Mouse (Mus musculus) limb, embryonic 15.5 days (tissue): Measurements from ENCODE around the gene Nrl. TPM values are rescaled to one million over a fixed set of nuclear protein-coding genes. Genes with fewer than 3 reads are reported as not detected.

Experiments
- ATAC-seq: fragments of 200-750 bp; cut with Nextera tagmentation; 2 replicates; pipeline ENCODE4 v1.8.0; 2017; ENCODE audit warnings: low read depth, moderate TSS enrichment; ENCODE audit not compliant: insufficient number of reproducible peaks, low FRiP score, low TSS enrichment
- H3K27ac ChIP-seq: fragments of 300-500 bp; sonication (generic); 2 replicates; pipeline ENCODE4 v1.5.1; 2015; ENCODE audit warnings: moderate library complexity, mild to moderate bottlenecking, inconsistent platforms
- H3K27me3 ChIP-seq: fragments of 300-500 bp; sonication (generic); 2 replicates; pipeline ENCODE4 v1.6.1; 2015; ENCODE audit warnings: inconsistent platforms
- H3K36me3 ChIP-seq: fragments of 300-500 bp; sonication (generic); 2 replicates; pipeline ENCODE4 v1.6.1; 2015; ENCODE audit warnings: inconsistent platforms
- H3K4me1 ChIP-seq: fragments of 300-500 bp; sonication (generic); 2 replicates; pipeline ENCODE4 v1.6.1; 2015; ENCODE audit warnings: inconsistent platforms
- H3K4me2 ChIP-seq: fragments of 300-500 bp; sonication (generic); 2 replicates; pipeline ENCODE4 v1.6.1; 2015; ENCODE audit warnings: mild to moderate bottlenecking, inconsistent platforms
- H3K4me3 ChIP-seq: fragments of 300-500 bp; sonication (generic); 2 replicates; pipeline ENCODE4 v1.5.1; 2015; ENCODE audit warnings: mild to moderate bottlenecking, inconsistent platforms
- H3K9ac ChIP-seq: fragments of 300-500 bp; sonication (generic); 2 replicates; pipeline ENCODE4 v1.6.1; 2015; ENCODE audit warnings: inconsistent platforms
- H3K9me3 ChIP-seq: fragments of 300-500 bp; sonication (generic); 2 replicates; pipeline ENCODE4 v1.6.1; 2016; ENCODE audit warnings: inconsistent platforms
- WGBS: fragments of 180-500 bp; shearing (Covaris S2); methylation state at CpG from one replicate; pipeline ENCODE4 v1.1.7; 2015; 5-methylcytosine and 5-hydroxymethylcytosine counted together
- polyA plus RNA-seq: library from polyadenylated mRNA; unstranded; fragments of >200 nt; fragmentation: Nextera tagmentation; extraction: Ambion mirVana; gene quantifications from 2 replicates; pipeline ENCODE4 v1.2.1, GENCODE M21; 2015

Nrl gene
- polyA plus RNA-seq, 1 experiment from 2014 or later: not detected

DNA sequence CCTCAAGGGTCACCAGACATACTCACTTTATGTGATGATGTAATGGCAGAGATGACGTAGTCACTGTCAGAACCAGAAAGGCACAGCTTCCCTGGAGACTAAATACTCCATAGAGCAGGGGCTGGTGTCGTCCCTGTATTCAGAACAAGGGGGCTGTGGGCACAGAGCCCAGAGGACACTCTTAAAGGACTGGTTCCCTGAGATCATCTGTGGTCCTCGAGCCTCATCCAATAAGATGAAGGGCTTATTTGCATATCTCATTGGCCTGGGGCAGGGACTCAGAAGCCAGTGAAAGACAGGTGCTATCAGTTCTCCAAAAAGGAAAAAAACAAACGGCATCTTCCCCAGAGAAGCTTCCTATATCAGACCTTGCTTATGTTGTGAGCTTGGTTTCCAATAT is 719 bp downstream of the Nrl start:
- H3K27me3 ChIP-seq: peaks cover 42% of the 10 kb centered on the region
- 51% methylated on average over 4 of the region's 4 CpGs for WGBS
- H3K9me3 ChIP-seq: no peaks in the 10 kb centered on the region
- H3K36me3 ChIP-seq: no peaks in the 10 kb centered on the region
- no peak overlapping the region for H3K27ac ChIP-seq
- no peak overlapping the region for H3K9ac ChIP-seq
- H3K4me3 ChIP-seq: no peak overlapping the region
- H3K4me1 ChIP-seq: peaks cover 9% of the 10 kb centered on the region
- ATAC-seq: no peak
- no peak overlapping the region for H3K4me2 ChIP-seq

DNA sequence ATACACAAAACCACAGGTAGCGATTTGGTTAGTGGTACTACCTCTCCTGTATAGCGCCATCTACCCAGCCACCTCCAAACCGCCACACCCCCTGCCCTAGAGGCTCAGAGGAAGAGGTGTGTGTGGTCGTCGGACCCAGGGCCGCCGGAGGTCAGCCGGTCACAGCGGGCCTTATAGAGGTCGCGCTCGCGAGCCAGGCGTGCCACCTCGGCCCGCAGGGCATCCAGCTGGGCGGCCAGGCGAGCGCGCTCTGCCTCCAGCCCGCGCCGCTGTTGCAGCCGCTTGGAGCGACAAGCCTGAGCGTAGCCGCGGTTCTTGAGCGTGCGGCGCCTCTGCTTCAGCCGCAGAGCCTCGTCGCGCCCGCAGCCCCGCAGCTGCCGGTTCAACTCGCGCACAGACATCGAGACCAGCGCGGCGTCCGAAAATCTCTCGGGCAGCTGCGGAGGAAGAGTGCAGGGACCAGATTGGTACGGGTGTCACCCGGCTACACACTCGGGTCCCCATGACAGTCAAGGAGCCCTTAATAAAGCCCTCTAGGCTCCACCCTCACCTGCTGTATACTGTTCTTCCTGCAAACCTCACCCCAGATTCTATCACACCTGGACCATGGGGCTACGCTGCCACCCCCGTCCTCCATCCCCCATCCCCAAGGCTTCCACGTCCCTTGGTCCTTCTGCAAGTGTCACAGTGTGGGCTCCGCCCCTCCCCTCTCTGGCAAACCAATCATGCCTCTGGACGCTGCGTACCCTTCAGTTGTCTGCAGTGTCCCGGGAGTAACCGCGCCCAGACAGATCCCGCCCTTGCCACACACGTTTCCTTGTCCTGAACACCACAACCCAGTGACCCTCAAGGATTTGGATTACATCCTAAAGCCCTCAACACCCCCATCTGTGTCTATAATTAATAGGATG is 4.1 kb downstream of the Nrl start:
- H3K27ac ChIP-seq: no peak overlapping the region
- H3K27me3 ChIP-seq: peaks cover 65% of the 10 kb centered on the region
- WGBS: under 1% methylated on average over 61 of the region's 61 CpGs
- H3K4me1 ChIP-seq: peaks cover 9% of the 10 kb centered on the region
- no peak for ATAC-seq
- H3K9me3 ChIP-seq: no peaks in the 10 kb centered on the region
- H3K9ac ChIP-seq: peak overlapping the region; percentile 33; the same call in 1 of the 2 replicates
- peak overlapping the region; percentile 86 for H3K4me2 ChIP-seq
- no peaks in the 10 kb centered on the region for H3K36me3 ChIP-seq
- H3K4me3 ChIP-seq: peak overlapping the region; percentile 46

DNA sequence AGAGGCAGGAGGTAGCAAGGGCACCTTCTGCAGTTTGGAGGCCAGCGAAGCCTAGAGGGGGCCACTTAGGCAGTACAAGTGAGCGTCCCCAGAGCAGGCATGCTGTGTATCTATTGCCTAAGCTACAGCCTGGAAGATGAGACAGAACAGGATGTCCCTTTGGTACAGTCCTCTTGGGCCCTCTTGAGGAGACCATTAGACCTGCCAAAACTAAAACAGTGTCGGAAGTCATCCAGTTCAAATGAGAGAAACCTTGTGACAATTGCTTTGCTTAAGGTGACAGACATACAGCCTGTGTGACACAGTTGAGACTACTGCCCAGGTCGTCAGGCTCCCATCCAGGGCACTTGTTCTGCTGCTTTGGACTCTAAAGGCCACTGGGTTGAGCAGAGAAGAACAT is 5.2 kb downstream of the Nrl start:
- H3K27me3 ChIP-seq: peaks cover 65% of the 10 kb centered on the region
- no peak for ATAC-seq

DNA sequence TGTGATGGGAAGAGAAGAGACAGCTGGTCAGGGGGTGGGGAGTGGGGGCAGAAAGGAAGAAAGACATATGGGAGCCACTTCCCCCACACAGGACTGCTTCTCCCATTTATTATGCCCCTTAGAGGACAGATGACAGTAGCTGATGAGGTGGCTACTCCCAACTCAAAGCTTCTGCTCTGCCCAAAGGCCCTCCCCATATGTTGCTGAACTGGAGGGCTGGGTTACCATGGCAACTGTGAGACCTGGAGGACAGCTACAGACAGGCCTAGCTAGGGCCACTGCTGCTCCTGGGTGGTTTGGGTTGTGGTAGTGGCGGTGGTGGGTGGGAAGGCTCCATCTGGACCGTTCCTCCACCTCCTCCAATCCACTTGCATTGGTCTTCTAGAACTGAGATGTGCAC is 5.9 kb downstream of the Nrl start:
- H3K4me2 ChIP-seq: no peak overlapping the region
- no peaks in the 10 kb centered on the region for H3K9me3 ChIP-seq
- H3K36me3 ChIP-seq: no peaks in the 10 kb centered on the region
- H3K27me3 ChIP-seq: peaks cover 62% of the 10 kb centered on the region
- no peak overlapping the region for H3K27ac ChIP-seq
- H3K4me3 ChIP-seq: no peak overlapping the region
- peaks cover 9% of the 10 kb centered on the region for H3K4me1 ChIP-seq
- H3K9ac ChIP-seq: no peak overlapping the region
- WGBS: 34% methylated on average over 2 of the region's 2 CpGs
- no peak for ATAC-seq

More for the DNA sequence above, 5.2 kb downstream of the Nrl start:
- WGBS: 67% methylated on average over 4 of the region's 4 CpGs
- peaks cover 9% of the 10 kb centered on the region for H3K4me1 ChIP-seq
- no peak overlapping the region for H3K9ac ChIP-seq
- H3K9me3 ChIP-seq: no peaks in the 10 kb centered on the region
- H3K4me3 ChIP-seq: no peak overlapping the region
- H3K36me3 ChIP-seq: no peaks in the 10 kb centered on the region
- no peak overlapping the region for H3K4me2 ChIP-seq
- no peak overlapping the region for H3K27ac ChIP-seq

DNA sequence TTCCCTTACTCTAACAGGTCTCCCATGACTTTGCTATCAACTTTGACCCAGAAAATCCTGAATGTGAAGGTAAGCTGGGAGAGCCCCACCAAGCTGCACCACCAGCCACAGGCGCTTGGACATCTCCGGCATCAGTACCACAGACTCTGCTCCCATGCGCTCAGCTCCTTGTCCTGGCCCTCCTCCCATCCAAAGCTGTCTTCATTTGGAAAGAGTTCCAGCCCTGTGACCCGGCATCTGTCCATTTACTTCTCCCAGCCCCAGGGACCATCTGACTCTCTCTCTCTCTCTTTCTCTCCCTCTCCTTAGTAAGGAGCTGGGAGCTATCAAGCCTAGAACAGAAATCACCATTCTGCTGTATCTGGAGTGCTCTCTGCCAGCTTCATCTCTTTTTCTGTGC is 8.9 kb downstream of the Nrl start:
- Histone ChIP-seq H3K36me3 (no peaks in the 10 kb centered on the region), H3K9me3 (no peaks in the 10 kb centered on the region), H3K27ac (no peak overlapping the region), H3K9ac (no peak overlapping the region), H3K4me1 (peaks cover 9% of the 10 kb centered on the region), H3K4me2 (no peak overlapping the region), H3K27me3 (peaks cover 50% of the 10 kb centered on the region), H3K4me3 (no peak overlapping the region)
- WGBS: 83% methylated on average over 4 of the region's 4 CpGs
- ATAC-seq: no peak

DNA sequence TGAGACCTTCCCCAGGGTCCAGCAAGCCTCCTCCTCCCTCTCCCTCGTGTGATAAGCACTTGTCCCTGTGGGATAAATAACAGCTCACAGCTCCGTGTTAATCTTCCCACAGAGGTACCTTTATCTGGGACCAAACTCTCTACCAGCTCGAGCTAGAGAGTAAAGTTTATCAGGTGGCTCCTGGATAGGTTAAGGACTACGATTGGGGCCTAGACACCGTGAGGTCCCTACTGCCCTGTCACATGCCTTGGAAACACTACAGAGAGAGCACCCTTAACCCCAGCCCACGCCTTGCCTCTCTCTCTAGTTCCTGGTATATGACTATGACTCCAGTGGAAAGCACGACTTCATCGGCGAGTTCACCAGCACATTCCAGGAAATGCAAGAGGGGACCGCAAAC is 10.9 kb downstream of the Nrl start:
- Histone ChIP-seq H3K4me2 (no peak overlapping the region), H3K9me3 (no peaks in the 10 kb centered on the region), H3K36me3 (no peaks in the 10 kb centered on the region), H3K27ac (no peak overlapping the region), H3K27me3 (peaks cover 38% of the 10 kb centered on the region), H3K4me1 (peaks cover 10% of the 10 kb centered on the region), H3K4me3 (no peak overlapping the region), H3K9ac (no peak overlapping the region)
- no peak for ATAC-seq
- 58% methylated on average over 10 of the region's 10 CpGs for WGBS

DNA sequence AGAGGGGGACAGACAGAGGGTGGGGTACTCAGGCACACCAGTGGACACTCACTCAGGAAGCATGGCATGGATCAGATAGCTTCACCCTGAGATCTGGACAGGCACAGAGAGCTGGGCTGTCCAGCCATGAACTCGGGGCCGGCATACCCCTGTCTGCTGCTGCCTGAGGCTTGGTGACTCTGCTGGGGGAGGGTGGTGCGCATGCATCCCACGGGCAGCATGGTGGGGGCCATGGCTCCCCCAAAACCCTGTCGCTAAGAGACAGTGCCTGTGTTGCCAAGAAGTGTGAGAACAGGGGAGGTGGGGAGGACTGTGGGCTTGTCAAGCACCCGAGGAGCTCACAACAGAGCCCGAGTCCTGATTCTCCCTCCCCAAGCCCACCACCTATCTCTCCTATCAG is 13.7 kb downstream of the Nrl start:
- 52% methylated on average over 7 of the region's 7 CpGs for WGBS

DNA sequence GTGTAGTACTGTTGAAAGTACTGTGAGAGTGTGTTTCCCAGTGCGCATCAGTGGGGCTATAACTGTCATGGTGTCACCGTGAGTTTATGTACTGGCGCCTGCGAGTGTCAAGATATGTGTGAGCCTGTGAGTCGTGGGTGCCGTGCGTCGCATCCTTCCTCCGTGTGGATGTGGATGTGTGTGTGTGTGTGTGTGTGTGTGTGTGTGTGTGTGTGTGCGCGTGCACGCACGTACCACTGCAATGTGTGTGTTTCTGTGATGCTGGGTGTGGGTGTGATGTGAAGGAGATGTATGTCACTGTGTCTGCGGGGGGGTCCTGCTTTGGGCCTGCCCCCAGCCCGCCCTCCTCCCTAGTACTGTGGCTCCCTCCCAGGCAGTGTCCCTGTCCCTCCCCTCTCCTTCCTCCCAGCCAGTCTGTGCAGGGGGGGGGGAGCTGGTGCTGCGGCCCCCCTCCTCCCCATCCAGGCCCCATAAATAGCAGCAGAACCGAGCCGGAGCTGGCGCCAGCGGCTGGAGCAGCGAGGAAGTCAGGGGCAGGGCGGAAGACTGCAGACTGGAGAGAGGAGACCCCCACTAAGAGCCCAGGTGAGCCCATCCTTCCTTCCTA is 14.6 kb downstream of the Nrl start, which contains the start of gene Cpne6:
Gene Cpne6 (plus strand): TSS at position 321 of the 607 bp plus-strand sequence.
- H3K27ac ChIP-seq: no peak within 1 kb of the TSS
- peaks cover 17% of the 10 kb centered on the region for H3K27me3 ChIP-seq
- no peaks in the 10 kb centered on the region for H3K9me3 ChIP-seq
- H3K4me1 ChIP-seq: peaks cover 13% of the 10 kb centered on the region
- 0 out of 2 replicates have a peak within 1 kb of the TSS, but pooled peaks have one; percentile 14 for H3K9ac ChIP-seq
- H3K4me3 ChIP-seq: no peak within 1 kb of the TSS
- WGBS: 60% methylated on average over 14 of the region's 22 CpGs
- no peaks in the 10 kb centered on the region for H3K36me3 ChIP-seq
- no peak within 1 kb of the TSS for H3K4me2 ChIP-seq
- ATAC-seq: no peak

More for the DNA sequence above, 13.7 kb downstream of the Nrl start:
- Histone ChIP-seq H3K4me2 (no peak overlapping the region), H3K36me3 (no peaks in the 10 kb centered on the region), H3K9ac (no peak overlapping the region), H3K4me1 (peaks cover 13% of the 10 kb centered on the region), H3K4me3 (no peak overlapping the region), H3K27ac (no peak overlapping the region), H3K27me3 (peaks cover 17% of the 10 kb centered on the region), H3K9me3 (no peaks in the 10 kb centered on the region)
- ATAC-seq: 0 out of 2 replicates have a peak, but pooled peaks have one; percentile 35

DNA sequence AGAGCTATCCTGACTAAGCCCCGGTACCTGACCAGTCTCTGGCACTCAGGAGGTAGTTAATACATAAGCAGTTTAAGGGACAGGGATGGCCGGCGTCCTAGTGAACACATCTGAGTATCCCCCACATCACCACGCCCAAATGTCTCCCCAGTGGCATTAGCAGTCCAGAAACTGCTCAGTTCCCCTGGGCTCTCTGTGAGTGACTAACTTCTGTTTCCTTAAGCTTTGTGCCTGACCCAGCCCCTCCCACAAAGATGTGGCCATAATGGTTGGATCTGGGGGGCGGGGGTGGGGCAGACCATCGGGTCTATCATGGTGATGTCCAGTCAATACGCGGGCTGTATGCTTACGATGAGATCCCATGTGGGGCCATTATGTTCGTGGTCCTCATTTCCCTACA is 15.2 kb downstream of the Nrl start:
- Histone ChIP-seq H3K9me3 (no peaks in the 10 kb centered on the region), H3K36me3 (no peaks in the 10 kb centered on the region), H3K27ac (no peak overlapping the region), H3K9ac (no peak overlapping the region), H3K4me3 (no peak overlapping the region), H3K27me3 (peaks cover 17% of the 10 kb centered on the region), H3K4me2 (no peak overlapping the region), H3K4me1 (peaks cover 13% of the 10 kb centered on the region)
- WGBS: 80% methylated on average over 10 of the region's 10 CpGs
- no peak for ATAC-seq

DNA sequence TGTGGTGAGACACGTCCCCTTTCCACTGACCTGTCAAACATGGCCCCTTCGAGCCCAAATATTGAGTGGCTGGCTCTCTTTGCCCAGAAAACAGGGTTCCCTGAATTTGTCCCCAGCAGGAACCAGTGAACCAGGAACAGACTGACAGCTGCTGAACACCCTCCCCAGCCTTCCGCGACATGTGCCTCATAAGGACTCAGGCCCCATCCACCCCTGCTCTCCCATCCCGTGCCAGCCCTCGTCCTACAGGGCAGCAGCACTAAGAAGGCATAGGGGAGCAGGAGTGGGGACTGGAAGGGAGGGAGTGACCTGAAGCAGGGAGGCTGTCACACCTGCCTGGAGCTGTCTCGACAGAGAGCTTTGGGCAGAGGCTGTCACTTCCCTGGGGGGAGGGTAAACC is 17.0 kb downstream of the Nrl start:
- ATAC-seq: no peak
- H3K9me3 ChIP-seq: no peaks in the 10 kb centered on the region
- peaks cover 13% of the 10 kb centered on the region for H3K4me1 ChIP-seq
- H3K36me3 ChIP-seq: no peaks in the 10 kb centered on the region
- H3K4me2 ChIP-seq: no peak overlapping the region
- 48% methylated on average over 7 of the region's 7 CpGs for WGBS
- H3K27me3 ChIP-seq: peaks cover 17% of the 10 kb centered on the region
- no peak overlapping the region for H3K27ac ChIP-seq
- no peak overlapping the region for H3K9ac ChIP-seq
- H3K4me3 ChIP-seq: no peak overlapping the region

DNA sequence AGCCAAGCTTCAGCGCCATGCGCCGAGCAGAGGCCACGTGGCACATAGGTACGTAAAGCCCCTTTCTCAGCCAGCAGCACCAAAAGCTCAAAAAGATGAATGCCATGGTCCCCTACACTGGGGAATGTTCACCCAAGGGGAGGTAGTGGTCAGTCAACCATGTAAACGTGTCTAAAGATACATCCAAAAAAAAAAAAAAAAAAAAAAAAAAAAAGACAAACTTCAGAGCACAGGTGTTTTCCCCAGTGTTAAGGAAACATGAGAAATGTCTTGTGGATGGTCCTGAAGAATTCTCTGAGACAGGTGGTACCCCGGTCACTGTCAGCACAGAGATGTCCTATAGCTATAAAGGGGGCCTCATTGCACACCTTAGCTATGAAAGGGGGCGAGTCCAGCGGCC is 19.2 kb downstream of the Nrl start:
- 83% methylated on average over 9 of the region's 9 CpGs for WGBS
- Histone ChIP-seq H3K4me1 (peaks cover 7% of the 10 kb centered on the region), H3K4me3 (no peak overlapping the region), H3K4me2 (no peak overlapping the region), H3K27ac (no peak overlapping the region), H3K9me3 (no peaks in the 10 kb centered on the region), H3K9ac (no peak overlapping the region), H3K27me3 (0 out of 2 replicates have a peak, but pooled peaks cover 4% of the 10 kb centered on the region), H3K36me3 (no peaks in the 10 kb centered on the region)
- no peak for ATAC-seq

DNA sequence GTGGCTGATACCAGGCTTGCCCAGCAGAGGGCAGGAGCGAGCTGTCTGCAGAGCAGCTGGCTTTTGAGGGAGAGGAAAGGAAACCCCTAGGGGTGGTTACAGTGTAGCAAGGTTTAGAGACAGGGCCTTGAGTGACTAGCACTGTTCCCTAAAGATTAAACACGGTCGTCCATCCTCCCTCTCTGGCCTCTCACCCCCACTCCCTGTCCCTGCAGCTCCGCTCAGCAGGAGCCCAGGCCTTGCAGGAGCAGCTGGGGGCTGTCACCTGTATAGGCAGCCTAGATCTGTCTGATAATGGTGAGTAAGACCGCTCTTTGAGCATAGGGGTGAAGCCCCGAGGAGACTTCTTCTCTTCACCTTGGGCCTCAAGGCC is 27.3 kb downstream of the Nrl start:
- Histone ChIP-seq H3K27me3 (no peaks in the 10 kb centered on the region), H3K4me1 (peaks cover 10% of the 10 kb centered on the region), H3K36me3 (no peaks in the 10 kb centered on the region), H3K4me2 (no peak overlapping the region), H3K9ac (no peak overlapping the region), H3K4me3 (no peak overlapping the region), H3K9me3 (no peaks in the 10 kb centered on the region), H3K27ac (no peak overlapping the region)
- 32% methylated on average over 6 of the region's 6 CpGs for WGBS
- ATAC-seq: no peak
